Mouse (Mus musculus) intestine, postnatal 0 days (tissue): ENCODE measurements around the gene Piezo1. TPM values are rescaled to one million over a fixed set of nuclear protein-coding genes. Genes with fewer than 3 reads are reported as not detected.

Experiments used
- ATAC-seq: fragments of 200-750 bp; cut with Nextera tagmentation; 2 replicates; pipeline ENCODE4 v1.8.0; 2017; ENCODE audit warnings: mild to moderate bottlenecking, moderate TSS enrichment, moderate library complexity
- H3K27ac ChIP-seq: fragments of 300-500 bp; sonication (generic); 2 replicates; pipeline ENCODE4 v1.5.1; 2014; ENCODE audit warnings: mild to moderate bottlenecking, low read depth, low read length, moderate library complexity
- H3K27me3 ChIP-seq: fragments of 300-500 bp; sonication (generic); replicated peaks from 2 replicates; pipeline ENCODE4 v1.6.1; 2014; ENCODE audit warnings: low read length, mixed read lengths; ENCODE audit not compliant: control insufficient read depth, insufficient read depth
- H3K36me3 ChIP-seq: fragments of 300-500 bp; sonication (generic); 2 replicates; pipeline ENCODE4 v1.6.1; 2014; ENCODE audit warnings: mild to moderate bottlenecking, moderate library complexity; ENCODE audit not compliant: control insufficient read depth, insufficient read depth
- H3K4me1 ChIP-seq: fragments of 300-500 bp; sonication (generic); replicated peaks from 2 replicates; pipeline ENCODE4 v1.6.1; 2014; ENCODE audit warnings: antibody characterized with exemption, low read length, mixed read lengths; ENCODE audit not compliant: control insufficient read depth, insufficient read depth
- H3K4me2 ChIP-seq: fragments of 300-500 bp; sonication (generic); replicated peaks from 2 replicates; pipeline ENCODE4 v1.6.1; 2014; ENCODE audit warnings: low read depth, mild to moderate bottlenecking, moderate library complexity
- H3K4me3 ChIP-seq: fragments of 300-500 bp; sonication (generic); 2 replicates; pipeline ENCODE4 v1.5.1; 2014; ENCODE audit warnings: low read depth, low read length
- H3K9ac ChIP-seq: fragments of 300-500 bp; sonication (generic); 2 replicates; pipeline ENCODE4 v1.6.1; 2014; ENCODE audit warnings: mild to moderate bottlenecking, low read depth, low read length
- H3K9me3 ChIP-seq: fragments of 300-500 bp; sonication (generic); 2 replicates; pipeline ENCODE4 v1.6.1; 2016; ENCODE audit warnings: mixed run types; ENCODE audit not compliant: control insufficient read depth
- CTCF ChIP-seq: sonication (generic); IDR thresholded peaks from 2 replicates; pipeline ENCODE4 v1.5.1; 2016; ENCODE audit warnings: low read depth, mild to moderate bottlenecking, control low read depth, antibody characterized with exemption, moderate library complexity
- WGBS: fragments of 180-500 bp; shearing (Covaris S2); extraction: QIAGEN DNeasy Blood & Tissue Kit; methylation state at CpG from one replicate; pipeline ENCODE4 v1.1.7; 2014; 5-methylcytosine and 5-hydroxymethylcytosine counted together
- polyA plus RNA-seq: library from polyadenylated mRNA; unstranded; fragments of >200 nt; fragmentation: Nextera tagmentation; extraction: Ambion mirVana; gene quantifications from 2 replicates; pipeline ENCODE4 v1.2.1, GENCODE M21; 2015

The Piezo1 gene
- polyA plus RNA-seq, 1 experiment from 2014 or later = 4.4 TPM

GRCm38 (mm10) chr8:122568109-122568504 is 17.0 kb upstream of the Piezo1 start:
- under 1% methylated on average over 34 of the region's 34 CpGs for WGBS
- peak overlapping the region; percentile 85 for H3K9ac ChIP-seq
- H3K27ac ChIP-seq = peak overlapping the region; percentile 90
- no peak; the same call in 1 of the 2 replicates for TF ChIP-seq CTCF
- ATAC-seq = peak; percentile 1; the same call in 1 of the 2 replicates
- H3K4me2 ChIP-seq = peak overlapping the region; percentile 92
- H3K4me3 ChIP-seq = peak overlapping the region; percentile 81
- no peaks in the 10 kb centered on the region for H3K9me3 ChIP-seq
- peaks cover 35% of the 10 kb centered on the region for H3K36me3 ChIP-seq
- H3K27me3 ChIP-seq = no peaks in the 10 kb centered on the region
- H3K4me1 ChIP-seq = peaks cover 8% of the 10 kb centered on the region; the same call in 1 of the 2 replicates

- no peaks in the 10 kb centered on the region for H3K27me3 ChIP-seq
- ATAC-seq = peak; percentile 91
- H3K4me1 ChIP-seq = peaks cover 8% of the 10 kb centered on the region; the same call in 1 of the 2 replicates
- H3K27ac ChIP-seq = peak within 1 kb of the TSS; percentile 90
- H3K9ac ChIP-seq = peak within 1 kb of the TSS; percentile 85
- TF ChIP-seq CTCF = no peak; the same call in 1 of the 2 replicates
- under 1% methylated on average over 62 of the region's 62 CpGs for WGBS
- H3K36me3 ChIP-seq = peaks cover 30% of the 10 kb centered on the region
- H3K9me3 ChIP-seq = no peaks in the 10 kb centered on the region
- peak within 1 kb of the TSS; percentile 81 for H3K4me3 ChIP-seq
- peak within 1 kb of the TSS; percentile 92 for H3K4me2 ChIP-seq
Measured at GRCm38 (mm10) chr8:122567361-122568108, 16.4 kb upstream of the Piezo1 start, which contains the start of gene Cdt1. Gene Cdt1 (plus strand): TSS chr8:122568015.

GRCm38 (mm10) chr8:122566766-122567165 is 15.6 kb upstream of the Piezo1 start:
- Histone ChIP-seq H3K9me3 (no peaks in the 10 kb centered on the region), H3K4me3 (peak overlapping the region; percentile 81), H3K4me1 (peaks cover 7% of the 10 kb centered on the region; the same call in 1 of the 2 replicates), H3K9ac (peak overlapping the region; percentile 85; the same call in 1 of the 2 replicates), H3K36me3 (peaks cover 23% of the 10 kb centered on the region), H3K27me3 (no peaks in the 10 kb centered on the region), H3K27ac (peak overlapping the region; percentile 90), H3K4me2 (peak overlapping the region; percentile 92)
- no peak for TF ChIP-seq CTCF
- ATAC-seq = no peak
- 24% methylated on average over 6 of the region's 6 CpGs for WGBS

DNA sequence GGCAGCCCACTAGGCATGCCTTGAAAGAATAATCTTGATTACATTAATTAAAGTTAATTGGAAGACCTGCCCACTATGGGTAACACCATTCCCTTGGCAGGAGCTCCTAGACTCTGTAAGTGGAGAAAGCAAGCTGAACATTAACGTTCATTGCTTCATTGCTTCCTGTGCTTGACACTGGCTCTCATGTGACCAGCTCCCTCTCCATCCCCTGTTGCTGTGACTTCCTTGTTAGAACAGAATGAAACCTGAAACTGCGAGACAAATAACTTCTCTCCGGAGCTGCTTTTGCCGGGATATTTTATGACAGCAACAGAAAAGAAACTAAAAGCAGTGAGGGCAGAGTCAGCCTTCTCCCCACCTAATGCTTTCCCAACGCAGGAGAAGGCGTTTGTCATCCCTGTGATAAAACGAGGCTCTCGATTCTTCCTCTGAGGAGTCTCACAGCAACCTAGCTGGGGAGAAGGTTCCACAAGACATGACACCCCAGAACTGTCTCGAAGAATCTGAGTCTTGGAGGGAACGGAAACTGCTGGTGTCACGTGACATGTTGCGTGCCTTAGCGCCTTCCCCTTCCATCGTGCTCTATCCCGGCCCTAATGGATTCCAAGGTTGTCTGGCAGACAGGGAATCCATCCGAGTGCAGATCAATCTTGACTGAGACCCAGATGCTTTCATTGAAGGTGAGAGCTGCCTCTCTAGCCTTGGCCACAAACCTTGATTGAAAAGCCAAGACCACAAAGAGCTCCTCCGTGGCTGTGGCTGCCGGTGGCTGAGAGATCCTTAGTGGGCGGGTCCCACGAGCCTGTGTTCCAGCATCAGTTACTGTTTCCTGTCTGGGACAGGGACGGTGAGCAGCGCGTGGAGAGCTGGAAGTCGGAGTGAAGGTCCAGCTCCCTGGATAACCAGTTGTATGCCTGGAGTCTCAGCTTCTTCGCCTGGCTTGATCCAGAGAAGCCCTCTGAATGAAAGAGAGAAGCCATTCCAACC is 13.5 kb upstream of the Piezo1 start:
- WGBS = 65% methylated on average over 25 of the region's 25 CpGs
- Histone ChIP-seq H3K9ac (no peak overlapping the region), H3K9me3 (no peaks in the 10 kb centered on the region), H3K4me2 (no peak overlapping the region), H3K27me3 (no peaks in the 10 kb centered on the region), H3K4me3 (no peak overlapping the region), H3K36me3 (peaks cover 2% of the 10 kb centered on the region; the same call in 1 of the 2 replicates), H3K4me1 (peaks cover 7% of the 10 kb centered on the region; the same call in 1 of the 2 replicates), H3K27ac (no peak overlapping the region)
- no peak for ATAC-seq
- TF ChIP-seq CTCF = no peak

- Histone ChIP-seq H3K9me3 (no peaks in the 10 kb centered on the region), H3K4me3 (no peak overlapping the region), H3K4me1 (no peaks in the 10 kb centered on the region), H3K4me2 (no peak overlapping the region), H3K36me3 (no peaks in the 10 kb centered on the region), H3K9ac (no peak overlapping the region), H3K27ac (no peak overlapping the region), H3K27me3 (no peaks in the 10 kb centered on the region)
- TF ChIP-seq CTCF = no peak
- WGBS = 74% methylated on average over 5 of the region's 5 CpGs
- no peak for ATAC-seq
Measured at GRCm38 (mm10) chr8:122561199-122561598, 10.1 kb upstream of the Piezo1 start.
